13 mouse cellular contexts compared by ENCODE assay signal in genomic region chr9:88484531-88484930, GRCm38 (mm10). TPM values are rescaled to one million over a fixed set of nuclear protein-coding genes. Genes with fewer than 3 reads are reported as not detected.
A peak's percentile ranks its signal among the peaks of the same experiment; 100 is the strongest.
DNase-seq lines count a peak whose midpoint lies in the region; ATAC-seq lines count a peak whose summit lies in the region.
"Had no signal": no experiment of that assay in that cellular context is flagged by ENCODE, and none has a peak within 500 bp of the region (broad histone marks: within the 10 kb centered on the region; RNA-seq: fewer than 3 reads in every experiment).

No protein-coding gene starts in this region.

- no peak for ATAC-seq in megakaryocyte, adult 5-6 weeks (ENCODE audit: poor library complexity, severe bottlenecking)
- no peak for ATAC-seq in granulocyte monocyte progenitor cell, adult 5-6 weeks (replicated peaks; ENCODE audit: poor library complexity, severe bottlenecking)
- ATAC-seq: forebrain, embryonic 16.5 days; hindbrain, embryonic 16.5 days; lung, postnatal 0 days had no signal

- no peaks in the 10 kb centered on the region for H3K36me3 ChIP-seq in megakaryocyte, embryonic 14.5 days (replicated peaks; ENCODE audit: low read length)
- H3K36me3 ChIP-seq: kidney, embryonic 15.5 days had no signal

- H3K4me3 ChIP-seq in megakaryocyte, embryonic 14.5 days (replicated peaks), result peak overlapping the region; percentile 8
- H3K4me3 ChIP-seq: kidney, embryonic 15.5 days had no signal

- no peaks in the 10 kb centered on the region for H3K9me3 ChIP-seq in megakaryocyte, embryonic 14.5 days
- H3K9me3 ChIP-seq: kidney, embryonic 15.5 days had no signal

- intact Hi-C loops in heart, postnatal 10 days (cut with DNase I), result no loop called here

- peaks cover 4% of the 10 kb centered on the region for H3K27me3 ChIP-seq in megakaryocyte, embryonic 14.5 days (replicated peaks)
- H3K27me3 ChIP-seq: kidney, embryonic 15.5 days had no signal

- DNase-seq in NIH3T3 (ENCODE audit: low read depth), result peak; percentile 22
- peak; percentile 46 for DNase-seq in adrenal gland, postnatal 14 days
- peak; percentile 24 to 27 for DNase-seq in heart, postnatal 10 days
- no peak for DNase-seq in right cerebral cortex, postnatal 36 days (ENCODE audit: low spot score in 2 of 2)
- DNase-seq: gastrocnemius, postnatal 25 days had no signal

- peaks cover 20% of the 10 kb centered on the region for H3K4me1 ChIP-seq in megakaryocyte, embryonic 14.5 days

RNA-seq across cellular contexts. Expression of gene Syncrip, which starts 2.2 kb away (rescaled TPM):
- polyA plus RNA-seq in megakaryocyte, embryonic 14.5 days (2012; ENCODE audit: insufficient read depth, low replicate concordance), result 15.1 and 44.2 TPM in 2 replicates
- total RNA-seq in megakaryocyte, adult 5-6 weeks (2015), result 113 and 121 TPM in 2 replicates
- total RNA-seq in megakaryocyte, adult 5-6 weeks (2017), result 116 and 128 TPM in 2 replicates
- total RNA-seq in adrenal gland, postnatal 14 days (2021), result 117 and 126 TPM in 2 replicates
- 10 to 100 TPM; 79.1 to 80.1 TPM for total RNA-seq in heart, postnatal 10 days (2021)
- total RNA-seq in granulocyte monocyte progenitor cell, adult 5-6 weeks (2014; fragmentation: Nextera tagmentation), result 231 and 250 TPM in 2 replicates
- total RNA-seq in granulocyte monocyte progenitor cell, adult 5-6 weeks (2017), result 274 and 276 TPM in 2 replicates

RNA-seq across cellular contexts. Expression of gene Gm20537, which starts 28.1 kb away (rescaled TPM):
- 17.0 TPM in 1 of 2 replicates, not detected in the other for polyA plus RNA-seq in megakaryocyte, embryonic 14.5 days (2012; ENCODE audit: insufficient read depth, low replicate concordance)
- total RNA-seq in megakaryocyte, adult 5-6 weeks (2015), result 0.64 TPM in 1 of 2 replicates, not detected in the other
- not detected in 2 replicates for total RNA-seq in megakaryocyte, adult 5-6 weeks (2017)
- not detected in 2 replicates for total RNA-seq in adrenal gland, postnatal 14 days (2021)
- total RNA-seq in heart, postnatal 10 days (2021), result 1 to 10 TPM in 1 of 2 experiments, under 1 TPM in 1; 0.45 to 1.1 TPM
- total RNA-seq in granulocyte monocyte progenitor cell, adult 5-6 weeks (2014; fragmentation: Nextera tagmentation), result not detected in 2 replicates
- not detected in 2 replicates for total RNA-seq in granulocyte monocyte progenitor cell, adult 5-6 weeks (2017)
- total RNA-seq: CH12.LX had no signal
- polyA plus RNA-seq: lung, postnatal 0 days had no signal

RNA-seq across cellular contexts. Expression of gene Snx14, which starts 45.8 kb away (rescaled TPM):
- 2.3 and 3.0 TPM in 2 replicates for polyA plus RNA-seq in megakaryocyte, embryonic 14.5 days (2012; ENCODE audit: insufficient read depth, low replicate concordance)
- total RNA-seq in megakaryocyte, adult 5-6 weeks (2015), result 30.2 and 32.0 TPM in 2 replicates
- 21.1 and 21.6 TPM in 2 replicates for total RNA-seq in megakaryocyte, adult 5-6 weeks (2017)
- total RNA-seq in adrenal gland, postnatal 14 days (2021), result 46.6 and 47.9 TPM in 2 replicates
- 10 to 100 TPM; 32.1 to 32.5 TPM for total RNA-seq in heart, postnatal 10 days (2021)
- 39.3 and 45.3 TPM in 2 replicates for total RNA-seq in granulocyte monocyte progenitor cell, adult 5-6 weeks (2014; fragmentation: Nextera tagmentation)
- total RNA-seq in granulocyte monocyte progenitor cell, adult 5-6 weeks (2017), result 18.1 and 18.9 TPM in 2 replicates

Comparison
In these comparisons a context has a peak if more than half of its experiments do, and no peak if none do; other contexts are left out.
1. DNase-seq: peak in NIH3T3 (single experiment), adrenal gland, postnatal 14 days (single experiment) and heart, postnatal 10 days (2 of 2); none in right cerebral cortex, postnatal 36 days (0 of 2).